Mouse (Mus musculus): Measurements from ENCODE around the gene Clcn7. TPM values are rescaled to one million over a fixed set of nuclear protein-coding genes. Genes with fewer than 3 reads are reported as not detected.

Clcn7 gene
- polyA plus RNA-seq, 1 experiment from 2014 or later, result 18.9 TPM

- H3K9me3 ChIP-seq (replicated peaks; ENCODE audit: control insufficient read depth, low read length), result no peaks in the 10 kb centered on the region
- no peak for ATAC-seq (replicated peaks; ENCODE audit: insufficient number of reproducible peaks, low FRiP score, low TSS enrichment)
- H3K36me3 ChIP-seq (ENCODE audit: control insufficient read depth, insufficient read depth, low read length), result peaks cover 25% of the 10 kb centered on the region
- H3K4me2 ChIP-seq, result no peak overlapping the region
- WGBS (ENCODE audit: insufficient replicate concordance), result 76% methylated on average over 16 of the region's 16 CpGs
- H3K9ac ChIP-seq (ENCODE audit: low read depth, low read length), result no peak overlapping the region
- no peaks in the 10 kb centered on the region for H3K4me1 ChIP-seq (ENCODE audit: control insufficient read depth, insufficient read depth, low read length)
- no peaks in the 10 kb centered on the region for H3K27me3 ChIP-seq (ENCODE audit: control insufficient read depth, insufficient read depth, low read length)
- no peak overlapping the region for H3K27ac ChIP-seq (ENCODE audit: low read depth, low read length)
- no peak overlapping the region for H3K4me3 ChIP-seq (ENCODE audit: low read depth, low read length)
Measured at GRCm38 (mm10) chr17:25107786-25108185, 25.4 kb upstream of the Clcn7 start.

GRCm38 (mm10) chr17:25109578-25109977 lies 23.6 kb upstream of the Clcn7 start:
- no peak overlapping the region for H3K4me2 ChIP-seq
- H3K27ac ChIP-seq (ENCODE audit: low read depth, low read length), result no peak overlapping the region
- H3K9me3 ChIP-seq (replicated peaks; ENCODE audit: control insufficient read depth, low read length), result no peaks in the 10 kb centered on the region
- H3K36me3 ChIP-seq (ENCODE audit: control insufficient read depth, insufficient read depth, low read length), result peaks cover 17% of the 10 kb centered on the region
- H3K27me3 ChIP-seq (ENCODE audit: control insufficient read depth, insufficient read depth, low read length), result no peaks in the 10 kb centered on the region
- H3K4me3 ChIP-seq (ENCODE audit: low read depth, low read length), result no peak overlapping the region
- WGBS (ENCODE audit: insufficient replicate concordance), result 68% methylated on average over 2 of the region's 2 CpGs
- H3K4me1 ChIP-seq (ENCODE audit: control insufficient read depth, insufficient read depth, low read length), result no peaks in the 10 kb centered on the region
- ATAC-seq (replicated peaks; ENCODE audit: insufficient number of reproducible peaks, low FRiP score, low TSS enrichment), result no peak
- no peak overlapping the region for H3K9ac ChIP-seq (ENCODE audit: low read depth, low read length)

- no peak for ATAC-seq (replicated peaks; ENCODE audit: insufficient number of reproducible peaks, low FRiP score, low TSS enrichment)
Measured at GRCm38 (mm10) chr17:25110590-25110989, 22.6 kb upstream of the Clcn7 start.

GRCm38 (mm10) chr17:25111220-25111619 lies 22.0 kb upstream of the Clcn7 start:
- Histone ChIP-seq H3K9ac (ENCODE audit: low read depth, low read length) (no peak overlapping the region), H3K4me1 (ENCODE audit: control insufficient read depth, insufficient read depth, low read length) (peaks cover 7% of the 10 kb centered on the region; the same call in 1 of the 2 replicates), H3K4me2 (no peak overlapping the region), H3K27me3 (ENCODE audit: control insufficient read depth, insufficient read depth, low read length) (no peaks in the 10 kb centered on the region), H3K4me3 (ENCODE audit: low read depth, low read length) (no peak overlapping the region), H3K36me3 (ENCODE audit: control insufficient read depth, insufficient read depth, low read length) (peaks cover 9% of the 10 kb centered on the region), H3K27ac (ENCODE audit: low read depth, low read length) (no peak overlapping the region), H3K9me3 (replicated peaks; ENCODE audit: control insufficient read depth, low read length) (no peaks in the 10 kb centered on the region)
- no peak for ATAC-seq (replicated peaks; ENCODE audit: insufficient number of reproducible peaks, low FRiP score, low TSS enrichment)
- WGBS (ENCODE audit: insufficient replicate concordance), result 90% methylated on average over 5 of the region's 5 CpGs

More at GRCm38 (mm10) chr17:25110590-25110989, 22.6 kb upstream of the Clcn7 start:
- no peaks in the 10 kb centered on the region for H3K9me3 ChIP-seq (replicated peaks; ENCODE audit: control insufficient read depth, low read length)
- no peak overlapping the region for H3K4me3 ChIP-seq (ENCODE audit: low read depth, low read length)
- H3K36me3 ChIP-seq (ENCODE audit: control insufficient read depth, insufficient read depth, low read length), result peaks cover 12% of the 10 kb centered on the region
- no peak overlapping the region for H3K27ac ChIP-seq (ENCODE audit: low read depth, low read length)
- no peak overlapping the region for H3K9ac ChIP-seq (ENCODE audit: low read depth, low read length)
- H3K4me1 ChIP-seq (ENCODE audit: control insufficient read depth, insufficient read depth, low read length), result peaks cover 4% of the 10 kb centered on the region; the same call in 1 of the 2 replicates
- H3K27me3 ChIP-seq (ENCODE audit: control insufficient read depth, insufficient read depth, low read length), result no peaks in the 10 kb centered on the region
- no peak overlapping the region for H3K4me2 ChIP-seq
- WGBS (ENCODE audit: insufficient replicate concordance), result 84% methylated on average over 6 of the region's 6 CpGs

GRCm38 (mm10) chr17:25111739-25112422 lies 21.3 kb upstream of the Clcn7 start:
- H3K27ac ChIP-seq (ENCODE audit: low read depth, low read length), result no peak overlapping the region
- no peaks in the 10 kb centered on the region for H3K9me3 ChIP-seq (replicated peaks; ENCODE audit: control insufficient read depth, low read length)
- H3K36me3 ChIP-seq (ENCODE audit: control insufficient read depth, insufficient read depth, low read length), result peaks cover 4% of the 10 kb centered on the region
- no peak for ATAC-seq (replicated peaks; ENCODE audit: insufficient number of reproducible peaks, low FRiP score, low TSS enrichment)
- no peaks in the 10 kb centered on the region for H3K27me3 ChIP-seq (ENCODE audit: control insufficient read depth, insufficient read depth, low read length)
- H3K9ac ChIP-seq (ENCODE audit: low read depth, low read length), result no peak overlapping the region; the same call in 1 of the 2 replicates
- no peak overlapping the region for H3K4me2 ChIP-seq
- H3K4me3 ChIP-seq (ENCODE audit: low read depth, low read length), result no peak overlapping the region
- peaks cover 8% of the 10 kb centered on the region; the same call in 1 of the 2 replicates for H3K4me1 ChIP-seq (ENCODE audit: control insufficient read depth, insufficient read depth, low read length)
- WGBS (ENCODE audit: insufficient replicate concordance), result 83% methylated on average over 8 of the region's 8 CpGs

- H3K9ac ChIP-seq (ENCODE audit: low read depth, low read length), result no peak overlapping the region; the same call in 1 of the 2 replicates
- no peak overlapping the region for H3K4me2 ChIP-seq
- peaks cover 8% of the 10 kb centered on the region; the same call in 1 of the 2 replicates for H3K4me1 ChIP-seq (ENCODE audit: control insufficient read depth, insufficient read depth, low read length)
- H3K27ac ChIP-seq (ENCODE audit: low read depth, low read length), result no peak overlapping the region
- WGBS (ENCODE audit: insufficient replicate concordance), result 71% methylated on average over 3 of the region's 3 CpGs
- H3K9me3 ChIP-seq (replicated peaks; ENCODE audit: control insufficient read depth, low read length), result no peaks in the 10 kb centered on the region
- no peaks in the 10 kb centered on the region for H3K27me3 ChIP-seq (ENCODE audit: control insufficient read depth, insufficient read depth, low read length)
- no peak for ATAC-seq (replicated peaks; ENCODE audit: insufficient number of reproducible peaks, low FRiP score, low TSS enrichment)
- no peaks in the 10 kb centered on the region; the same call in none of the 2 replicates for H3K36me3 ChIP-seq (ENCODE audit: control insufficient read depth, insufficient read depth, low read length)
- no peak overlapping the region for H3K4me3 ChIP-seq (ENCODE audit: low read depth, low read length)
Measured at GRCm38 (mm10) chr17:25112423-25112810, 20.8 kb upstream of the Clcn7 start.

- ATAC-seq (replicated peaks; ENCODE audit: insufficient number of reproducible peaks, low FRiP score, low TSS enrichment), result peak; percentile 47
- Histone ChIP-seq H3K36me3 (ENCODE audit: control insufficient read depth, insufficient read depth, low read length) (no peaks in the 10 kb centered on the region), H3K27me3 (ENCODE audit: control insufficient read depth, insufficient read depth, low read length) (no peaks in the 10 kb centered on the region), H3K4me3 (ENCODE audit: low read depth, low read length) (peak overlapping the region; percentile 48), H3K9ac (ENCODE audit: low read depth, low read length) (peak overlapping the region; percentile 86), H3K4me2 (peak overlapping the region; percentile 81), H3K4me1 (ENCODE audit: control insufficient read depth, insufficient read depth, low read length) (peaks cover 8% of the 10 kb centered on the region; the same call in 1 of the 2 replicates), H3K9me3 (replicated peaks; ENCODE audit: control insufficient read depth, low read length) (no peaks in the 10 kb centered on the region), H3K27ac (ENCODE audit: low read depth, low read length) (peak overlapping the region; percentile 95)
- WGBS (ENCODE audit: insufficient replicate concordance), result 10% methylated on average over 23 of the region's 23 CpGs
Measured at GRCm38 (mm10) chr17:25114908-25115645, 18.1 kb upstream of the Clcn7 start.

GRCm38 (mm10) chr17:25115664-25116432 lies 17.3 kb upstream of the Clcn7 start, which contains the start of gene Telo2:
Telo2 (minus strand) TSS chr17:25115967.
- Histone ChIP-seq H3K27ac (ENCODE audit: low read depth, low read length) (peak within 1 kb of the TSS; percentile 95), H3K27me3 (ENCODE audit: control insufficient read depth, insufficient read depth, low read length) (no peaks in the 10 kb centered on the region), H3K9me3 (replicated peaks; ENCODE audit: control insufficient read depth, low read length) (no peaks in the 10 kb centered on the region), H3K9ac (ENCODE audit: low read depth, low read length) (peak within 1 kb of the TSS; percentile 86), H3K36me3 (ENCODE audit: control insufficient read depth, insufficient read depth, low read length) (no peaks in the 10 kb centered on the region), H3K4me2 (peak within 1 kb of the TSS; percentile 81), H3K4me3 (ENCODE audit: low read depth, low read length) (peak within 1 kb of the TSS; percentile 48), H3K4me1 (ENCODE audit: control insufficient read depth, insufficient read depth, low read length) (peaks cover 8% of the 10 kb centered on the region; the same call in 1 of the 2 replicates)
- ATAC-seq (replicated peaks; ENCODE audit: insufficient number of reproducible peaks, low FRiP score, low TSS enrichment), result peak; percentile 86
- 4% methylated on average over 40 of the region's 40 CpGs for WGBS (ENCODE audit: insufficient replicate concordance)

Data from heart, embryonic 11.5 days (tissue).